Mouse (Mus musculus) kidney, embryonic 16.5 days (tissue): ENCODE results near the gene Mfap2. TPM values are rescaled to one million over a fixed set of nuclear protein-coding genes. Genes with fewer than 3 reads are reported as not detected.

ENCODE experiments used
- ATAC-seq: fragments of 200-750 bp; cut with Nextera tagmentation; 2 replicates; pipeline ENCODE4 v1.8.0; 2017; ENCODE audit warnings: moderate TSS enrichment; ENCODE audit not compliant: low FRiP score, low TSS enrichment
- H3K27ac ChIP-seq: fragments of 300-500 bp; sonication (generic); 2 replicates; pipeline ENCODE4 v1.5.1; 2014; ENCODE audit warnings: low read length
- H3K27me3 ChIP-seq: fragments of 300-500 bp; sonication (generic); 2 replicates; pipeline ENCODE4 v1.6.1; 2014; ENCODE audit warnings: low read length, control low read depth, mixed read lengths; ENCODE audit not compliant: insufficient read depth
- H3K36me3 ChIP-seq: fragments of 300-500 bp; sonication (generic); 2 replicates; pipeline ENCODE4 v1.6.1; 2014; ENCODE audit warnings: low read length, control low read depth, mixed read lengths; ENCODE audit not compliant: insufficient read depth
- H3K4me1 ChIP-seq: fragments of 300-500 bp; sonication (generic); 2 replicates; pipeline ENCODE4 v1.6.1; 2014; ENCODE audit warnings: low read length, control low read depth, mixed read lengths; ENCODE audit not compliant: insufficient read depth
- H3K4me2 ChIP-seq: fragments of 300-500 bp; sonication (generic); replicated peaks from 2 replicates; pipeline ENCODE4 v1.6.1; 2014; ENCODE audit warnings: low read depth, low read length
- H3K4me3 ChIP-seq: fragments of 300-500 bp; sonication (generic); 2 replicates; pipeline ENCODE4 v1.5.1; 2014; ENCODE audit warnings: mild to moderate bottlenecking, low read length
- H3K9ac ChIP-seq: fragments of 300-500 bp; sonication (generic); replicated peaks from 2 replicates; pipeline ENCODE4 v1.6.1; 2014; ENCODE audit warnings: low read length
- H3K9me3 ChIP-seq: fragments of 300-500 bp; sonication (generic); 2 replicates; pipeline ENCODE4 v1.6.1; 2016; ENCODE audit warnings: low read length, control low read depth
- WGBS: fragments of 180-500 bp; shearing (Covaris S2); extraction: QIAGEN DNeasy Blood & Tissue Kit; methylation state at CpG from one replicate; pipeline ENCODE4 v1.1.7; 2014; 5-methylcytosine and 5-hydroxymethylcytosine counted together
- polyA plus RNA-seq: library from polyadenylated mRNA; unstranded; fragments of >200 nt; fragmentation: Nextera tagmentation; extraction: Ambion mirVana; gene quantifications from 2 replicates; pipeline ENCODE4 v1.2.1, GENCODE M21; 2015

Gene Mfap2
- polyA plus RNA-seq, 1 experiment from 2014 or later: 442 TPM

DNA sequence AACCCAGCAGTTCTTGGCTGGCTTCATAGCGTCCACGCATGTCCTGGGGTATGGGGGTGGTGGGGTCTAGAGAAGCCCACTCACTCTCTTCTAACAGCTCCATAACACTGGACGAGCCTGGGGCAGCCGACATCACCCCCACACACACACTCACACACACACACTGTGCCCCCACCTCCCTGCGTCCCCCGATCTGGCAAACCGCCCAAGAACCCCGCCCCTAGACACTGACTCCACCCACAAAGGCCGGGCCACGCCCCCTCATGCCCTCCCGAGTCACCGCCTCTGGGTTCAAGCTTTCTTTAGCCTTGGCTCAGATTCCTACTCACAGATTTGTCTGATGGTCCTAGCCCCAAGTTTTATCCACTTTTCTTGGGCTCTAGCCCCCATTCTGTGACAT lies 30.9 kb downstream of the Mfap2 start:
- H3K27me3 ChIP-seq: no peaks in the 10 kb centered on the region
- 50% methylated on average over 12 of the region's 12 CpGs for WGBS
- no peak overlapping the region for H3K27ac ChIP-seq
- no peak overlapping the region for H3K9ac ChIP-seq
- peaks cover 59% of the 10 kb centered on the region for H3K36me3 ChIP-seq
- no peak for ATAC-seq
- no peak overlapping the region for H3K4me2 ChIP-seq
- H3K4me1 ChIP-seq: peaks cover 6% of the 10 kb centered on the region
- H3K9me3 ChIP-seq: no peaks in the 10 kb centered on the region
- H3K4me3 ChIP-seq: no peak overlapping the region

DNA sequence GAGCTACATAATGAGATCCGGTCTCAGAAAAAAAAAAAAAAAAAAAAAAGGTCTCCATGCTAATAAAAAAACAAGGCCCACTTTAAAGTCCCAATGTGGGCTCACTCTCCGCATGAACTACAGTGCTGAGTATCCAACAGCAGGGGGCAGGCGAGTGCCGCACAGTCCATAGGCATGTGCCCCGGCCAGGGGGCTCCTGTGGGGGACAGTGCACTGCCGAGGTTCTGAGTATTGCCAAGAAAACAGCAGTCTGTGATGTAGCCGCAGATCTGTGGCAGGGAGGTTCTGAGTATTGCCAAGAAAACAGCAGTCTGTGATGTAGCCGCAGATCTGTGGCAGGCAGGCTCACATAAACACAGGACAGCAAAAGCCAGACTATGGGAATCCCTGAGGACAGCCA lies 34.6 kb downstream of the Mfap2 start:
- no peak overlapping the region for H3K9ac ChIP-seq
- peak; percentile 43 for ATAC-seq
- WGBS: 8% methylated on average over 8 of the region's 8 CpGs
- H3K4me2 ChIP-seq: no peak overlapping the region
- H3K9me3 ChIP-seq: no peaks in the 10 kb centered on the region
- H3K27ac ChIP-seq: peak overlapping the region; percentile 63
- peaks cover 38% of the 10 kb centered on the region for H3K36me3 ChIP-seq
- no peak overlapping the region for H3K4me3 ChIP-seq
- peaks cover 36% of the 10 kb centered on the region for H3K4me1 ChIP-seq
- no peaks in the 10 kb centered on the region for H3K27me3 ChIP-seq

DNA sequence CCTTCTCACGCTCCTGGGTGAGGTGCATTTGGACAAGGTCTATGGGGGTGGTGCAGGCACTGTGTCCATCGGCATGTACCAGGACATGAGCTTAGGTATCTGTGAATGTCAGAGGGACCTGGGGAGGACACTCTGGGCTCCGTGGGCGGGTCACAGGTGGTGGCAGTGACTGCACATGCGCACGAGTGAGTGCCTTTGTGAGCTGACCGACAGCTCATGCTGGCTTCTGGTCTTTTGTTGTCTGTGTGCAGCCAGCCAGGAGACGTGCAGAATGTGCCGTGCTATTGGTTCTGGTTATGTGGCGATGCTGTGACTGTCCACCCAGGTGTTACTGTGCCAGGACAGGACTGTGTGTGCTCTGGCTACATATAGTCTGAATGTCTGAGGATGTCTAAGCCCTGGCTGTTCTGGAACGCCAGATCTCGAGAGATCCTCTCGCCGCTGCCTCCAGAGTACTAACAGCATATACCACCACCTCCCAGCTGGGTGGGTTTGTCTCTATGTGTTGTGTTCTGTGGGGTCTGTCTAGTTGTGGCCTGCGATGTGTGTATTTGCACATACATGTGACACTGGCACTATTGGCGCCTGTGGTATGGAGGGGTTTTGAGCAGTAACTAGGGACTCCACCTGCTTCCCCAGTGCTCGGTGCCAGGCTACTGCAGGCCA lies 38.7 kb downstream of the Mfap2 start:
- Histone ChIP-seq H3K27me3 (no peaks in the 10 kb centered on the region), H3K9me3 (no peaks in the 10 kb centered on the region), H3K4me1 (peaks cover 66% of the 10 kb centered on the region), H3K9ac (no peak overlapping the region), H3K27ac (0 out of 2 replicates have a peak overlapping the region, but pooled peaks have one; percentile 54), H3K4me2 (no peak overlapping the region), H3K36me3 (peaks cover 14% of the 10 kb centered on the region; the same call in 1 of the 2 replicates), H3K4me3 (no peak overlapping the region)
- ATAC-seq: no peak
- WGBS: 72% methylated on average over 17 of the region's 17 CpGs

DNA sequence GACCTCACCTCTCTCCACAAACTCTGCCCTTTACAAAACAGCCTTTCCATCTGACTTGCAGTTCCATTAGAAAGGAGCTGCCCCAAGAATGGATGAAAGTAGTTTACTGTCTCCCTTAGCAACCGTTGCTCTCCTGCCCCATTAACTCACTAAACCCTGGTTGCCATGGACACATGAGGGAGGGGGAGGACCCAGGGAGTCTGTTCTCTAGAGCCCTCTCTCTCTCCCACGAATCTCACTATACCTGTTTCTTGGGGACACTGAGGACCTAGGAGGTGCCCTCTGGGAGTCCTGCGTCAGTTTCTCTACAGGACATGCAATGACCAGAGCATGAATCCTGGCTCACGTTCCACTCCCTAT lies 39.2 kb downstream of the Mfap2 start:
- Histone ChIP-seq H3K9ac (0 out of 2 replicates have a peak overlapping the region, but pooled peaks have one; percentile 32), H3K4me3 (no peak overlapping the region), H3K27ac (peak overlapping the region; percentile 3; the same call in 1 of the 2 replicates), H3K36me3 (peaks cover 14% of the 10 kb centered on the region; the same call in 1 of the 2 replicates), H3K4me2 (no peak overlapping the region), H3K4me1 (peaks cover 70% of the 10 kb centered on the region), H3K27me3 (no peaks in the 10 kb centered on the region), H3K9me3 (no peaks in the 10 kb centered on the region)
- WGBS: 22% methylated on average over 4 of the region's 4 CpGs
- no peak for ATAC-seq

DNA sequence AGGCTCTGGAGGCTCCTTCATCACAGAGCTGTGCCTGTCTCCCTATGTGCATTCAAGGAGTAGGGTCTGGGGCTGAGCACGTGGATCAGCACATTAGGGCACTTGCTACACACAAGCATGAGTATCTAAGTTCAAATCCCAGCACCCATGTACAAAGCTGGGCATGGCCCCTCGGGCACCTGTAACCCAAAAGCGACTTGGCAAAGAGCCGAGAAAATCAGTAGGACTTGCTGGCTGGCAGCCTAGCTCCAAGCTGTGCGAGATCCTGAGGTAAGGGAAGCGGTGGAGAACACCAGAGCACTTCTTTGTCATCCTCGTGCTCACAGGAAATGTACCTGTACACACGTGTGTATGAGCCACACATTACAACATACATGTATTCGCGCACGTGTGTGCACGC lies 42.2 kb downstream of the Mfap2 start:
- no peak for ATAC-seq
- Histone ChIP-seq H3K9ac (peak overlapping the region; percentile 68), H3K27me3 (no peaks in the 10 kb centered on the region), H3K4me2 (peak overlapping the region; percentile 48), H3K27ac (peak overlapping the region; percentile 97), H3K36me3 (no peaks in the 10 kb centered on the region), H3K4me1 (peaks cover 52% of the 10 kb centered on the region), H3K4me3 (peak overlapping the region; percentile 31), H3K9me3 (no peaks in the 10 kb centered on the region)
- 83% methylated on average over 12 of the region's 12 CpGs for WGBS

DNA sequence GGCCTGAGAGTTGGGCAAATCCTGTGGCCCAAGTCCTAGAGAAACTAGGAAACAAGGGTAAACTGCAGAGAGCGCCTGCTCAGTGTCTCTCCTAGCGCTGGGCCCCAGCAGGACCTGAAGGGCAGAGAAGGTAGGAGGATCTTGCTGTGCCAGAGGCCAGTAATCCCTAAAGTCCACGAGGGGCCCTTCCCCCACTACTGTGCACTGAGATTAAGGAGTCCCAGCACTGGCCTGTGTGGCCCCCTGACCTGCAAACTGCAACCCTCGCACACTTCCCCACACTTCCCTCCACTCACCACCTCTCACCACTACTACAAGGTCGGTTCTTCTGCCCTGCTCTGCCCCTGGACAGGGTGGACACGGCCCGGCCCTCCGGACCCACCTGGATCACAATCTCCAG lies 42.9 kb downstream of the Mfap2 start:
- H3K27ac ChIP-seq: peak overlapping the region; percentile 97
- peak overlapping the region; percentile 48 for H3K4me2 ChIP-seq
- ATAC-seq: no peak; the same call in 1 of the 2 replicates
- peak overlapping the region; percentile 68 for H3K9ac ChIP-seq
- 36% methylated on average over 8 of the region's 8 CpGs for WGBS
- H3K4me3 ChIP-seq: peak overlapping the region; percentile 31
- no peaks in the 10 kb centered on the region for H3K27me3 ChIP-seq
- peaks cover 49% of the 10 kb centered on the region for H3K4me1 ChIP-seq
- H3K9me3 ChIP-seq: no peaks in the 10 kb centered on the region
- H3K36me3 ChIP-seq: no peaks in the 10 kb centered on the region

DNA sequence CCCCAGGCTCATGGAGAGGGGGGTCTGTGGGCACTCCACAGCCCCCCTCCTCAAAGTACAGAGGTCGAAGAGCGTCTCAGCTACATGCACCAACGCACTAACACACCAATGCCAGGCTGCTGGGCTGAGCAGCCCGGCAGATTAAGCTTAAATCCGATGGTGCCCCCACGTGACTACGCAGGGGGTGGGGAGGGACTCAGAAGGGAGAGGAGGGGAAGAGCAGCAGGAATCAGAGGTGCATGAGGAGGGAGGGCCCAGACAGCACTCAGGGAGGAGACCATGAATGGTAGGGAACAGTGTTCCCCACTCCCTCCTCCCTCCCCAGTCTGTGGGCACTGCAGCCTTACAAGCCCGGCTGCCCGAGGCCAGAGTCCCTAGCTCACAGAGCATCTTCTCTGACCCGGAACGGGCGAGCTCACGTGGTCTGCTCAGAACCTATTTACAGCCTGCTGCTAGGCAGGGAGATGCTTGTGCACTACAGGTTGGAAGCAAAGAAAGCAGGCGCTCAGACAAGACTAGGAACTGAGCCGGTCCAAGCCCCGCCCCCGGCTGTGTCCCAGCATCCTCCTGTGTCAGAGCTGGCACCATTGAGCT lies 43.4 kb downstream of the Mfap2 start:
- WGBS: 29% methylated on average over 17 of the region's 17 CpGs
- Histone ChIP-seq H3K4me2 (peak overlapping the region; percentile 48), H3K4me1 (peaks cover 49% of the 10 kb centered on the region), H3K27me3 (no peaks in the 10 kb centered on the region), H3K27ac (peak overlapping the region; percentile 97), H3K9me3 (no peaks in the 10 kb centered on the region), H3K4me3 (peak overlapping the region; percentile 31), H3K36me3 (no peaks in the 10 kb centered on the region), H3K9ac (peak overlapping the region; percentile 68)
- peak; percentile 90 for ATAC-seq

DNA sequence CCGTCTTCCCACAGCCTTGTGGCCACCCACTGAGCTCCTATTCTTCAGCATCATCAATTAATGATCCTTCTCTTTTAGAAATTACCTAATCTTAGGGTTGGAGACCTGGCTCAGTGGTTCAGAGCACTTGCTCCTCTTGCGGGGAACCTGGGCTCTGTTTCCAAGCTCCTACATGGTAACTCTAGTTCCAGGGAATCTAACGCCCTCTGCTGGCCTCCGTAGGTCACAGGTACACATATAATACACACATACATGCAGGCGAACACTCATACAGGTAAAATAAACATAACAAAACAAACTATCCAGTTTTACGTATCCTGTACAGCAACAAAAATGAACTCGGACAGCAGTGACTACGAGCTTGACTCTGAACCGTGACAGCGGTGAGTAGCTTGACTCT lies 46.8 kb downstream of the Mfap2 start:
- Histone ChIP-seq H3K27ac (no peak overlapping the region), H3K36me3 (no peaks in the 10 kb centered on the region), H3K9me3 (no peaks in the 10 kb centered on the region), H3K4me1 (peaks cover 40% of the 10 kb centered on the region), H3K4me2 (no peak overlapping the region), H3K4me3 (no peak overlapping the region), H3K27me3 (no peaks in the 10 kb centered on the region), H3K9ac (no peak overlapping the region)
- no peak for ATAC-seq
- WGBS: 94% methylated on average over 10 of the region's 10 CpGs

DNA sequence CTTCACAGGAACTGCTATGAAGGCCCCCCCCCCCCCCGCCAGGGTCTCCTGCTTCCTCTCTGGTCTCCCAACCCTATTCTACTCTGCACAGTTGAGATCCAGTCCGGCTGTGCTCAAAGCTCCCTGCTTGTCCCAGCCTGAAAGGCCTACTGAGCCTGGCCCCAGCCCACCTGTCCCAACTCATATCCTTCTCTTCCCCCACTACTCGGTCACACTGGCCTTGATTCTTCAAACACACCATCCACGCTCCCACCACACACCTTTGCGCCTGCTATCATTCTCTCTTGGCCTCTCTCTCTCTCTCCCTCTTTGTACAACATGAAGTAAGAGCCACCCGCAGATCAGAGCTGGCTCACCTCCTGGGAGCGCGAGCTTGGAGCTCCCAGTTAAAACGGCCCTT lies 48.6 kb downstream of the Mfap2 start:
- H3K36me3 ChIP-seq: no peaks in the 10 kb centered on the region
- H3K9ac ChIP-seq: no peak overlapping the region
- H3K4me1 ChIP-seq: peaks cover 26% of the 10 kb centered on the region
- no peaks in the 10 kb centered on the region for H3K27me3 ChIP-seq
- WGBS: 66% methylated on average over 8 of the region's 9 CpGs
- H3K27ac ChIP-seq: no peak overlapping the region
- H3K4me2 ChIP-seq: peak overlapping the region; percentile 85; the same call in 1 of the 2 replicates
- no peak overlapping the region for H3K4me3 ChIP-seq
- no peak for ATAC-seq
- no peaks in the 10 kb centered on the region for H3K9me3 ChIP-seq
